Mouse (Mus musculus) CH12.LX (cell line): Measurements from ENCODE around the gene Sgf29.

Experiments
- E2F4 ChIP-seq: IDR thresholded peaks from 2 replicates; pipeline ENCODE4 v1.6.1; 2011; ENCODE audit warnings: low read depth, low read length, improper control_type of control experiment; ENCODE audit not compliant: insufficient replicate concordance
- EP300 ChIP-seq: IDR thresholded peaks from 2 replicates; pipeline ENCODE4 v1.6.1; 2011; ENCODE audit warnings: low read length, improper control_type of control experiment
- GABPA ChIP-seq: IDR thresholded peaks from 2 replicates; pipeline ENCODE4 v1.6.1; 2012; ENCODE audit warnings: low read depth, low read length, improper control_type of control experiment, inconsistent platforms; ENCODE audit not compliant: insufficient replicate concordance
- RCOR1 ChIP-seq: conservative IDR thresholded peaks from 2 replicates; pipeline ENCODE4 v1.6.1; 2012; ENCODE audit warnings: low read depth, mild to moderate bottlenecking, inconsistent platforms, low read length, improper control_type of control experiment

- TF ChIP-seq RCOR1: no peak
- TF ChIP-seq E2F4: no peak; the same call in 1 of the 2 replicates
- no peak for TF ChIP-seq GABPA
- no peak; the same call in 1 of the 2 replicates for TF ChIP-seq EP300
Observed at GRCm38 (mm10) chr7:126645708-126646107, 3.4 kb upstream of the Sgf29 start.
